Mouse (Mus musculus): ENCODE data around the gene Ankrd34a. TPM values are rescaled to one million over a fixed set of nuclear protein-coding genes. Genes with fewer than 3 reads are reported as not detected.
A peak's percentile ranks its signal among the peaks of the same experiment; 100 is the strongest.

Gene Ankrd34a
- polyA plus RNA-seq, 1 experiment from 2014 or later: 1.3 TPM

DNA sequence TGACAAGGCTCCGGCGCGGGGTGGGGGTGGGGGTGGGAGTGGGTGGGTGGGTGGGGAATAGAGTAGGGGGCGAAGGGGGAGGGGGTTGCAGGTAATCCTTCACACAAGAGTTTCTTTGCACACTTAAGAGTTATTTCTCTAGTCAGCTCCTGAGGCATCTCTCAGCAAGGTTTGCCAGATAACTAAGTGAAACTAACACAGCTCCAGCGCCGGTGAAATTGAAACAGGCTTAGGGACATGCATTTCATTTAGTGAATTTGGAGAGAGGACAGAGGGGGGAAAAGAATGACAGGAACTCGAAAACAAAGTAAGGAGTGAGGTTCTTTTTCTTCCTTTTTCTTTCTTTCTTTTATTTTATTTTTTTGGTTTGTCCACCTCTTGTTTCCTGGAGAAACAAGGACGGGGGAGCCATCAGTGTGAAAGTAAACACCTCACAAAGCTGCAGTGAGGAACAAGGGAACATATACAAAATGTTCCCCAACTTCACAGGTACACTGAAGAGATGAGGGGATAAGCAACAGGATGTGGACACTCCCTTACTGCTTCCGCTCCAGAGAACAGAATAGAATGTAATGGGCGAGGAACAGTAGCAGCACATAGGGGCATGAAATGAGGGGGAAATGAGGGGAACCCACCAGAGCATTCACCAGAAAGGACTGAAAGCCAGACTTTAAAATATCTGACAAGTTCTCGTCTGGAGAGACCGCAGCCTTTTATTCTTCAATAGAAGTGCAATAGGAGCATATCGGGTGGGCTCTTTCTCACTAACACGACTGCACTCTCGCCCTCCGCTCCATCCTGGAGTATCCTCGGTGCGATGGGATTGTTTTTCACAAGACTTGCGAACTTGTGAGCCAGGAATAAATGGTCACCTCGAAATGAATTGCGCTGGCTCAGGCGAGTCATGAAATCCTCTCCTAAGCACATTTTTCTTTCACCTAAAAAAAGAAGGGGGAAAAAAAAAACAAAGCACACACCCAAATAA, 39.5 kb upstream of the Ankrd34a start:
- Histone ChIP-seq H3K9me3 (ENCODE audit: control insufficient read depth, low read length) (no peaks in the 10 kb centered on the region), H3K27me3 (ENCODE audit: control insufficient read depth, insufficient read depth, low read length) (no peaks in the 10 kb centered on the region), H3K4me1 (replicated peaks; ENCODE audit: control insufficient read depth, insufficient read depth) (peaks cover 7% of the 10 kb centered on the region; the same call in 1 of the 2 replicates), H3K4me2 (replicated peaks; ENCODE audit: low read depth) (peak overlapping the region; percentile 78), H3K36me3 (ENCODE audit: control insufficient read depth, insufficient read depth, low read length) (peaks cover 23% of the 10 kb centered on the region), H3K4me3 (ENCODE audit: low read depth, low read length) (peak overlapping the region; percentile 93), H3K9ac (ENCODE audit: low read length) (peak overlapping the region; percentile 88), H3K27ac (replicated peaks) (peak overlapping the region; percentile 99)
- peak; percentile 27 for ATAC-seq (ENCODE audit: low FRiP score, low TSS enrichment)
- peak; percentile 19 for DNase-seq (ENCODE audit: low spot score)
- no peak for TF ChIP-seq CTCF (IDR thresholded peaks at IDR 0.05; ENCODE audit: low read depth)
- no peak for TF ChIP-seq EP300 (optimal IDR thresholded peaks at IDR 0.05)
- 2% methylated on average over 22 of the region's 22 CpGs for WGBS

DNA sequence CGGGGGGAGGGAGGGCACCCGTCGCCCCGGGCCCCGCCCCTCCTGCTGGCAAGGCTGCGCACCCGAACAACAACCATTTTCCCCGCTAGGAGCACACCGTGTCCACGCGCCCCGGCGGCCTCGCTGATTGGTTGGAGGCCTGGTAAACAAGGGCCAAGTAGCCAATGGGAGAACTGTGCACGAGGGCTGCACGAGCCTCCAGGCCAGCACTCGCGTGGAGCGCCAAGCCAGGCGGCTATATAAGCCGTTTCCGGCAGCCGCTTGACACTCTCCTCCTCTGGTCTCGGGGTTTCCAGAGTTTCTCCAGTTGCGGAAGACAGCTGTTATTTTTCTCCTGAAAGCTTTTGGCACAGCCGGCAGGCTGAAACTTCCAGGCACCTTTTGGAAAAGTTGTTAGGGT, 38.7 kb upstream of the Ankrd34a start, which contains the start of gene Txnip:
TSS of gene Txnip (plus strand) at position 264 of the 400 bp plus-strand sequence.
- Histone ChIP-seq H3K4me1 (replicated peaks; ENCODE audit: control insufficient read depth, insufficient read depth) (peaks cover 7% of the 10 kb centered on the region; the same call in 1 of the 2 replicates), H3K4me3 (ENCODE audit: low read depth, low read length) (peak within 1 kb of the TSS; percentile 93), H3K27ac (replicated peaks) (peak within 1 kb of the TSS; percentile 99), H3K4me2 (replicated peaks; ENCODE audit: low read depth) (peak within 1 kb of the TSS; percentile 78), H3K27me3 (ENCODE audit: control insufficient read depth, insufficient read depth, low read length) (no peaks in the 10 kb centered on the region), H3K9me3 (ENCODE audit: control insufficient read depth, low read length) (no peaks in the 10 kb centered on the region), H3K36me3 (ENCODE audit: control insufficient read depth, insufficient read depth, low read length) (peaks cover 23% of the 10 kb centered on the region), H3K9ac (ENCODE audit: low read length) (peak within 1 kb of the TSS; percentile 100)
- peak; percentile 100 for DNase-seq (ENCODE audit: low spot score)
- ATAC-seq (ENCODE audit: low FRiP score, low TSS enrichment): peak; percentile 93
- TF ChIP-seq EP300 (optimal IDR thresholded peaks at IDR 0.05) (peak; percentile 96), CTCF (IDR thresholded peaks at IDR 0.05; ENCODE audit: low read depth) (peak; percentile 65)
- under 1% methylated on average over 23 of the region's 26 CpGs for WGBS

GRCm38 (mm10) chr3:96558159-96558558, 38.3 kb upstream of the Ankrd34a start:
- H3K4me1 ChIP-seq (replicated peaks; ENCODE audit: control insufficient read depth, insufficient read depth): peaks cover 7% of the 10 kb centered on the region; the same call in 1 of the 2 replicates
- ATAC-seq (ENCODE audit: low FRiP score, low TSS enrichment) (no peak), DNase-seq (ENCODE audit: low spot score) (peak; percentile 61)
- H3K27me3 ChIP-seq (ENCODE audit: control insufficient read depth, insufficient read depth, low read length): no peaks in the 10 kb centered on the region
- peaks cover 23% of the 10 kb centered on the region for H3K36me3 ChIP-seq (ENCODE audit: control insufficient read depth, insufficient read depth, low read length)
- peak overlapping the region; percentile 99 for H3K27ac ChIP-seq (replicated peaks)
- no peak for TF ChIP-seq EP300 (optimal IDR thresholded peaks at IDR 0.05)
- no peak for TF ChIP-seq CTCF (IDR thresholded peaks at IDR 0.05; ENCODE audit: low read depth)
- H3K4me3 ChIP-seq (ENCODE audit: low read depth, low read length): peak overlapping the region; percentile 93
- no peaks in the 10 kb centered on the region for H3K9me3 ChIP-seq (ENCODE audit: control insufficient read depth, low read length)
- H3K9ac ChIP-seq (ENCODE audit: low read length): peak overlapping the region; percentile 100
- WGBS: under 1% methylated on average over 17 of the region's 17 CpGs
- H3K4me2 ChIP-seq (replicated peaks; ENCODE audit: low read depth): peak overlapping the region; percentile 78

DNA sequence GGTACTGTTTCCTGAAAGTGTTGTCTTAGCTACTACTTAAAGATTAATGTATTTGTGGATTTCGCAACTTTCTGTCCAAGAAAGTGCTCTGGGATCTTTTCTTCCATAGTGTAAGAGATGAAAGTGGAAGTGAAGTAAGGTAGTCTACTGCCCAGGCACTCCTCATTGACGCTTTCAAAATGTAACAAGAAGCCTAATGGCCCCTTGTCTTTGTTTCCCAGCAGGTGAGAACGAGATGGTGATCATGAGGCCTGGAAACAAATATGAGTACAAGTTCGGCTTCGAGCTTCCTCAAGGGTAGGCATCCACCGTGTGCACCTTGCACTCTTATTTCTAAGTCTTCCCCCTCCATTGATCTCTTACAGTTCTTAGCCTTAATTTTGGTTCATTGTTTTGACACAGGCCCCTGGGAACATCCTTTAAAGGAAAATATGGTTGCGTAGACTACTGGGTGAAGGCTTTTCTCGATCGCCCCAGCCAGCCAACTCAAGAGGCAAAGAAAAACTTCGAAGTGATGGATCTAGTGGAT, 37.7 kb upstream of the Ankrd34a start:
- 8% methylated on average over 10 of the region's 10 CpGs for WGBS

DNA sequence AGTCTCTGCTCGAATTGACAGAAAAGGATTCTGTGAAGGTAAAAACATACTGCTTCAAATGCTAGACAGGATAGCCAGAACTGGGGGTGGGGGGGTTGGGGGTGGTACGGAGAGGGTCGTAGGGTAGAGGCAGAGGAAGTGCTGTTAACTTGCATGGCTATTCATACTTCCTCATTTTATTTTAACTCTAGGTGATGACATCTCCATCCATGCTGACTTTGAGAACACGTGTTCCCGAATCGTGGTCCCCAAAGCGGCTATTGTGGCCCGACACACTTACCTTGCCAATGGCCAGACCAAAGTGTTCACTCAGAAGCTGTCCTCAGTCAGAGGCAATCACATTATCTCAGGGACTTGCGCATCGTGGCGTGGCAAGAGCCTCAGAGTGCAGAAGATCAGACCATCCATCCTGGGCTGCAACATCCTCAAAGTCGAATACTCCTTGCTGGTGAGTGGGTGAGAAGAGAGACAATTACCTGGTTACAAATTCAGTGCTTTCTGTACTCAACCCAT, 37.0 kb upstream of the Ankrd34a start:
- no peak for TF ChIP-seq CTCF (IDR thresholded peaks at IDR 0.05; ENCODE audit: low read depth)
- 29% methylated on average over 12 of the region's 12 CpGs for WGBS
- 0 out of 2 replicates have a peak, but pooled peaks cover 3% of the 10 kb centered on the region for H3K4me1 ChIP-seq (replicated peaks; ENCODE audit: control insufficient read depth, insufficient read depth)
- H3K27me3 ChIP-seq (ENCODE audit: control insufficient read depth, insufficient read depth, low read length): no peaks in the 10 kb centered on the region
- peaks cover 23% of the 10 kb centered on the region for H3K36me3 ChIP-seq (ENCODE audit: control insufficient read depth, insufficient read depth, low read length)
- H3K9ac ChIP-seq (ENCODE audit: low read length): peak overlapping the region; percentile 100
- H3K4me2 ChIP-seq (replicated peaks; ENCODE audit: low read depth): peak overlapping the region; percentile 78
- DNase-seq (ENCODE audit: low spot score) (peak; percentile 46), ATAC-seq (ENCODE audit: low FRiP score, low TSS enrichment) (no peak)
- peak overlapping the region; percentile 93 for H3K4me3 ChIP-seq (ENCODE audit: low read depth, low read length)
- no peaks in the 10 kb centered on the region for H3K9me3 ChIP-seq (ENCODE audit: control insufficient read depth, low read length)
- H3K27ac ChIP-seq (replicated peaks): peak overlapping the region; percentile 99

More for the DNA sequence above, 37.7 kb upstream of the Ankrd34a start:
- Histone ChIP-seq H3K36me3 (ENCODE audit: control insufficient read depth, insufficient read depth, low read length) (peaks cover 23% of the 10 kb centered on the region), H3K27ac (replicated peaks) (peak overlapping the region; percentile 99), H3K9me3 (ENCODE audit: control insufficient read depth, low read length) (no peaks in the 10 kb centered on the region), H3K4me3 (ENCODE audit: low read depth, low read length) (peak overlapping the region; percentile 93), H3K4me2 (replicated peaks; ENCODE audit: low read depth) (peak overlapping the region; percentile 78), H3K4me1 (replicated peaks; ENCODE audit: control insufficient read depth, insufficient read depth) (peaks cover 7% of the 10 kb centered on the region; the same call in 1 of the 2 replicates), H3K27me3 (ENCODE audit: control insufficient read depth, insufficient read depth, low read length) (no peaks in the 10 kb centered on the region), H3K9ac (ENCODE audit: low read length) (peak overlapping the region; percentile 100)
- no peak for ATAC-seq (ENCODE audit: low FRiP score, low TSS enrichment)
- TF ChIP-seq CTCF (IDR thresholded peaks at IDR 0.05; ENCODE audit: low read depth): no peak
- no peak for TF ChIP-seq EP300 (optimal IDR thresholded peaks at IDR 0.05)
- peak; percentile 24 for DNase-seq (ENCODE audit: low spot score)

Measured in stomach, postnatal 0 days (tissue).